Mouse (Mus musculus): ENCODE results near the gene Snd1.

Snd1 gene

DNA sequence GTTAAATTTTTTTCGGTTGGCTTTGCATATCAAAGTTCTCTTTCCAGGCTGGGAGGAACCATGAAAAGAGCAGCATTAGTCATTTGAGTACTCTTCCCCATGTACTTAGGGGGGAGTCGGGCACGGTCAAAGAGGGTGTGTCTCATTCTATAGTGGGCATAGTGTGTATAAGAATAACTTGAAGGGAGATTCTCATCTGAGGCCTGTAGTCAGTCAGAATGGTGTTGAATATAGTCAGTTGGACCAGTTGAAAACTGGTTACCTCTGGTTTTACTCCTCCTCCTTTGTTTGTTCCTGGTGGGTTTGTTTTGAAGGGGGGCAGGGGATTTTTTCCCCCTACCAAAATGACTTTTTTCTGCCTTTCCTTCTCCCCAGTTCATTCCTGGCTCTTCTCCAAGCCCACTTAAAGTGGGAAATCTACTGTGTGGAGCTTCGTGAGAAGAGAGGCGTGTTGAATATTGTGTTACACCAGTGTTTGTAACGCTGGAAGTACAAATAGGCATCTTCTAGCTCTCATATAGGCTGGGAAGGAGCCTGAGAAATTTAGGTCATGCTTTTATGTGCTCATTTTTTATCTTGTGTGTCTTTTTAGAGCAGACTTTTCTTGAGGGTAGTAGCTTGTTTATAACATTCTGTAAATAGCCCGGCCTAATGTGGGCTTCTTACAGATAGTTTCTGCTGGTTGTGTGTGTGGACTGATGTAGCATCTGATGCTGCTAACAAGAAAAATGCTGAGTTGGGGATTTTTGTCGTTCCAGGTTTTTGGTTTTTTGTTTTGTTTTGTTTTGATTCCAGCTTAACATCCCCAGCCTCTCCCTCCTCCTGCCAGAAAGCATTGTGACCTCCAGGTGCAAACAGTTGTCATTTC lies 231.4 kb downstream of the Snd1 start:
- no peak for DNase-seq (ENCODE audit: low spot score)

DNA sequence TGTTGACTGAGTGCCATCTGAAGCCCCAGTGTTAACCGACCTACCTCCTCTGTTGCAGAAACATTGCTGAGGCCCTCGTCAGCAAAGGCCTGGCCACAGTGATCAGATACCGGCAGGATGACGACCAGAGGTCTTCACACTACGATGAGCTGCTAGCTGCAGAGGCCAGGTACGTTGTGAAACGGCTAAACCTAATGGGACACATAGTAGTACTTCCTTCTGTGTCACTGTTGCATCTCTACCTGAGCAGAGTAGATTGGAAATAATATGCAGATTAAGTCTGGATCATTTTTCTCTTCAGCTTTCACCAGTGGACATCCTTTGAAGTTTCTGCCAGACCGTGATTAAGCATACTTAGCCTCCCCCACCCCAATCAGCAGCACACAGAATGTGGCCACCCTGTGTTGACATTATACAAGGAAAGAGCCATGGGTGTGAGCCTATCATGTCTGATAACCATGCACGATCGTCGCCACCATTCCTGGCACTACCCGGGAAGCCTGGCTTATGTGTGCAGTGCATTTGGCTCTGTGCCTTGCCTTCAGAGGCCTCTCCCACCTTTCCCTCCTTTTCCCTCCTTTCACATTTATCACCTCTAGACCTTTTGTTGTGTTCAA lies 232.1 kb downstream of the Snd1 start:
- DNase-seq (ENCODE audit: low spot score), result peak; percentile 34

GRCm38 (mm10) chr6:28710035-28710434 lies 235.1 kb downstream of the Snd1 start:
- DNase-seq (ENCODE audit: low spot score), result peak; percentile 7

- DNase-seq (ENCODE audit: low spot score), result no peak
These were observed 242.4 kb downstream of the Snd1 start for GRCm38 (mm10) chr6:28717203-28717844.

GRCm38 (mm10) chr6:28717845-28718237 lies 242.9 kb downstream of the Snd1 start:
- no peak for DNase-seq (ENCODE audit: low spot score)

- no peak for DNase-seq (ENCODE audit: low spot score)
These were observed 245.6 kb downstream of the Snd1 start for GRCm38 (mm10) chr6:28720391-28721171.

DNA sequence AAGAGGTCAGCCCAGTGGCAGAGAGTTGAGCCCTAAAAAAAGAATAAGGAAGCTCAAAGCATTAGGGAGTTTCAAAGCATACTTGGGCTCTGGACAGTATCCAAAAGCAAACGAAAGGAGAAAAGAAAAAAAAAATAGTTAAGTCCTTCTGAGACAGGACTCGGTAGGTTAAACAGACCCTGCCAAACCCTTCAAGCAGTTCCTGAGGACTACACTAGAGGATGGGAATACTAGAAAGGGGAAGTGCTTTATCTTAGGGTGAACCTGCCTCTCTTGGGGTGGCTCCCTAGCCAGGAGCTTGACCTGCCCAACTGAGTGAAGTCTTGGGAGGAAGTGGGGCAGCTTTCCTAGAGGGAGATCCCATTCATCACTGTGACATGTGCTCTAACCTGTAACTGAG lies 248.1 kb downstream of the Snd1 start:
- DNase-seq (ENCODE audit: low spot score), result no peak

DNA sequence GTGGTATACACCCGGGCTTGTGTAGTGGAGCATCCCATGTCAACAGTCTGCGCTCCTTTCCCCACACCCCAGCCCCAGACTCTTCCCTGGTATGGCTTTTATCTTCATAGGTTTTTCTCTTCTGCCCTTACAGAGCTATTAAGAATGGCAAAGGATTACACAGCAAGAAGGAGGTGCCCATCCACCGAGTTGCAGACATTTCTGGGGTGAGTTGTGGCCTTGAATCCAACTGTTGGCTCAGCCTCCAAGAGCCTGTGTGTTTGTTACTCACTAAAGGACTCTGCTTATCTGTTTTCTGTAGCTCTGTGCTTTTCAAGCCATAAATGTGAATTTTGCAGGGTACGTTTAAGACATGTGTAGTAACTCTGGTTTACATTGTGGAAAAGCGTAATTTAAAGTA lies 249.8 kb downstream of the Snd1 start:
- no peak for DNase-seq (ENCODE audit: low spot score)

GRCm38 (mm10) chr6:28729236-28729635 lies 254.3 kb downstream of the Snd1 start:
- DNase-seq (ENCODE audit: low spot score), result no peak

GRCm38 (mm10) chr6:28729649-28730048 lies 254.7 kb downstream of the Snd1 start:
- no peak for DNase-seq (ENCODE audit: low spot score)

GRCm38 (mm10) chr6:28731246-28731645 lies 256.3 kb downstream of the Snd1 start:
- no peak for DNase-seq (ENCODE audit: low spot score)

- no peak for DNase-seq (ENCODE audit: low spot score)
These were observed 259.1 kb downstream of the Snd1 start for GRCm38 (mm10) chr6:28733884-28734647.

- DNase-seq (ENCODE audit: low spot score), result no peak
These were observed 260.2 kb downstream of the Snd1 start for GRCm38 (mm10) chr6:28735116-28735515.

- no peak for DNase-seq (ENCODE audit: low spot score)
These were observed 261.7 kb downstream of the Snd1 start for GRCm38 (mm10) chr6:28736665-28737064.

DNA sequence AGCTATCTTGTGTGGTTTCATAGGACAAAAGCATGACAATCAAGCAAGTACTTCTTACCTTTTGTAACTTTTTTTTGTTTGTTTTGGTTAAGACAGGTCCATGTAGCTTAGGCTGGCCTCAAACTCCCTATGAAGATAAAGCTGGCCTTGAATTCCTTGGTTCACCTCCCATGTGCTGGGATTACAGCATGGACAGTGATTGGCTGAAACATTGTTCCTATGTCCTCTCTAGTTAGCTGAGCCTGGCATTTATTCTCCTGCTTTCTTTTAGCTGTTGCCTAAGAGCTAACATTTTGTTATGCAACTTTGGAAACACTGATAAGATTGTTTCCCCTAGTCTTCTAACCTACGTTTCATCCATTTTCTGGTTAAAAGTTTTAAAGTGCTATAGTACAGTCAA lies 262.7 kb downstream of the Snd1 start:
- no peak for DNase-seq (ENCODE audit: low spot score)

DNA sequence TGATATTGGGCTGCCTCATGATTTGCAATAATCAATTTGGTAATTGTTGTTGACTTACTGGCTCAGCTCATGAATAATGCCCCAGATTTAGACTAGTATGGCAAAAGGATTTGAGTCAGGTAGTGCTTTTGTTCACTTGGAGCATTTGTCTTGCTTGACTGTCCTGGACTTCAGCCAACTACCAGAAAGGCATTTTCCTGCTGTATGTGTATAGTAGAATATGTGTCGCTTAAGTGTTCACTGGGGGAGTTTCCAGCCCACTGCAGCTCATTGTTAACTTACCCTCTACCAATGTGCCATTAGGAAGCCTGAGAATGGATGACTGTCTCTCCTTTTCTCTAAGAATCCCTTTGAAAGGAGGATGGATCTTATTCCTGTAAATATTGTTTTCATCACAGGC lies 268.6 kb downstream of the Snd1 start:
- no peak for DNase-seq (ENCODE audit: low spot score)

DNA sequence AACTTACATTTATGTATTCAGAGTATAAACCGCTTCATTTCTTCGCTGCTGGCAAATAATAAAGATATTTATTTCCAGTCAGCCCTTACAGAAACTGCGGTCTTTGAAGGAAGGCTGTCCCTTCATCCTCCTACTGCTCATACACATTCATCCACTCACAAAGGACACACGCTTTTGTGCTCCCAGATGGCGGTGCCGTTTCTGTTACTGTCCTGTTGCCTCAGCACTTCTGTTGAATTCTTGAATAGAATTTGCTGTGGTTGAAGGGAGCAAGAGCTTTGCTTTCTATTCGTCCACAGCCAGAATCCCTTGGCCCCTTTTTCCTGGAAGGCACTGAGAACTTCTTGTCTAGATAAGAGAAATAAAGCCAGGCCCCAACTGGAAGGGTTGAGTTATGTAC lies 270.9 kb downstream of the Snd1 start:
- no peak for DNase-seq (ENCODE audit: low spot score)

GRCm38 (mm10) chr6:28747025-28747424 lies 272.1 kb downstream of the Snd1 start:
- DNase-seq (ENCODE audit: low spot score), result no peak

DNA sequence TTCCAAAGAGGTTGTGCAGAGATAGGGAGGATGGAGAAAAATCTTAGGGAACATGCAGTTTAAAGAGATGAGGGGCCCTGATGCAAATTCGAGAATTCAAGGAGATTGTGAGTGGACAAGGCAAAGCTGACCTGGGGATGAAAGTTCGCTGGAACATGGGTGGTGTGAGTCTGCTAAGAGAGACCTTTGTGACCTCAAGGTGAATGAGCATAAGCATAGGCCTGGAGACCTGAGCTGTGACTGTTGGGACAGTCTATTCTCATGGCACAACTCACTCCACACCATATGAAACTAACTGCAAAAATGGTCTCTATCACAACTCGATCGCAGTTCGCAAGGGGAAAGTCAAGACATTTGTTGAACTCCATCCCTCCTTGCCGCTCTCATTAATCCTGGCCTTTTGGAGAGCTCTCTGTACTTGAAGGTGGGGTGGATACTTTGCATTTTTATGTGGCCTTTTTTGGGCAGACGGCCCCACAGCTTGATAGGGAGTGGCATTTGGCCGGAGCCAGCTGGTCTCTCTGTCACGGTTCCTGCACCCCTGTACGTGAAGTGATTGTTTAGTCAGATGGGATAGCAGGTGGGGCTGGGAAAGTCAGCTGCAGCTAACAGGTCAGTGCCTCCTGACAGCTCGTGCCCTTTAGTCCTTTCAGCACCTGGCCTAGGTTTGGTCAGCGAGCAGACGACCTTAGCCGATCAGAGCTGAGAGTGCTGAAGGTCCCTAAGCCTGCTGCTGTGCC lies 273.2 kb downstream of the Snd1 start:
- DNase-seq (ENCODE audit: low spot score), result peak; percentile 10

DNA sequence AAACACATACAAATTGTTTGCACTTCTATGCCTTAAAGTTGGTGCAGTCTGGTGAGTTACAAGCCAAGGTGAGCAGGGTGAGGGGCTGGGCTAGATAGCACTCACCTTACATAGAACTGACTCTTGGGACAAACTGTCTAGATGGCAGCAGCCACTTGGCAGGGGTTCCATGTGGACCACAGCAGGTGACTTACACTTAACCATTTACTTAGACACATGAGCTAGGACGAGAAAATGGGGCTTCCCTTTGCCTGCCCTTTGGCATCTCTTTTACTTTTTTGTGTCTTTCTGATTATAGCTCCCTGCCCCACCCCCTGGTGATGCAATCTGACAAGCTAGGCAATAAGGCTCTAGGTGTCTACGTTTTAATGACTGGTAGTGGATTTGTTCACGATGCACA lies 274.3 kb downstream of the Snd1 start:
- no peak for DNase-seq (ENCODE audit: low spot score)

GRCm38 (mm10) chr6:28751186-28751585 lies 276.2 kb downstream of the Snd1 start:
- no peak for DNase-seq (ENCODE audit: low spot score)
